Mouse (Mus musculus): ENCODE measurements around the gene Iqcg. TPM values are rescaled to one million over a fixed set of nuclear protein-coding genes. Genes with fewer than 3 reads are reported as not detected.

Iqcg gene
- polyA plus RNA-seq, 1 experiment from 2014 or later, result 3.1 TPM

DNA sequence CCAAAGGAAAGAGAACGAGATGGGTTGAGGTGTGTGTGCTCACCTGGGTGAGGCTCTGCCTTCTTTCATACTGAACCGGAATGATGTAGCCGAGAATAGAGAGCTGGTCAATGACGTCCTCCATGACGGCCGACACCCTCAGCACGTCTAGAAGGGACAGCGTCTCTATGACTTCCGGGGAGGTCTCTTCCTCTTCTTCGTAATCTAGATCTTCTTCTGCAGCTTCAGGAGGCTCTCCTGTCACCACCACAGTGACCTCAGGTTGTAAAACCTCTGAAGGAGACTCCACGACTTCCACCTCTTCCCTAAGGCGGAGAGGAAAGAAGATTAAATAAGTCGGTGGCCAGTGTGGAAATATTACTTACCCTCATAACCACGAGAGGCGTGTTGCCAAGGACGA is 6.2 kb downstream of the Iqcg start:
- no peaks in the 10 kb centered on the region for H3K4me1 ChIP-seq
- H3K4me2 ChIP-seq (replicated peaks), result no peak overlapping the region
- no peaks in the 10 kb centered on the region for H3K36me3 ChIP-seq
- H3K27ac ChIP-seq, result no peak overlapping the region
- H3K9ac ChIP-seq, result no peak overlapping the region
- H3K9me3 ChIP-seq, result no peaks in the 10 kb centered on the region
- no peak for ATAC-seq (ENCODE audit: insufficient number of reproducible peaks, insufficient read depth, low FRiP score, low TSS enrichment)
- H3K4me3 ChIP-seq, result no peak overlapping the region
- WGBS, result 91% methylated on average over 16 of the region's 16 CpGs
- no peaks in the 10 kb centered on the region for H3K27me3 ChIP-seq

DNA sequence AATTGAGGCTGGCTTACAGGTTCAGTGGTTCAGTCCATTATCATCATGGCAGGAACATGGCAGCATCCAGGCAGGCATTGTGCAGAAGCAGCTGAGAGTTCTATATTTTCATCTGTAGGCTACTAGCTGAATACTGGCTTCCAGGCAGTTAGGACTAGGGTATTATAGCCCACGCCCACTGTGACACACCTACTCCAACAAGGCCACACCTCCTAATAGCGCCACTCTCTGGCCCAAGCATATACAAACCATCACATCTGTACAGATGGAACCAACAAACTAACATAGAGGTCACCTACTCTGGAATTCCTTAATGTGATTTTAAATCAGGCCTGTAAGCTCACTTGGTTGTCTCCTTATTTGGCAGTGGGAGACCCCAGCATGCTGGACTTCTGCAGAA is 7.3 kb downstream of the Iqcg start:
- 74% methylated on average over 2 of the region's 2 CpGs for WGBS
- no peak overlapping the region for H3K4me3 ChIP-seq

DNA sequence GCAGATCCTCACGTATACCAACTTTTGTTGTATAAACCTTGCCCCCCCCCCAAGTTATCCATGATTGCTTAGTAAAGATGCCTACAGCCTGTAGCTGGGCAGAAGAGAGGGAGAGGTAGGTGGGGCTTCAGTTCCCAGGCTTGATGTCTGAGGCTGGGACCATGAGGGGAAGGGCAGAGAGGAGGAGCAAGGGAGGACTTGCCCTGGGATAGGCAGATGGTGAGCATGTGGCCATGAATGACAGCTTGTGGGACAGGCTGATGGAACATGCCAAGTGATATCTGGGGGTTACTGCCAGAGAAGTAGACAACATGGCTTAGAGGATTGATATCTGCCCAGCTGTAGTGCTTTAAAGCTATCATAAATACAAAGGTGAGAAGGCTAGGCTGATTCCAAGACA is 8.0 kb downstream of the Iqcg start:
- WGBS, result 82% methylated on average over 1 of the region's 1 CpGs
- Histone ChIP-seq H3K27ac (no peak overlapping the region), H3K36me3 (no peaks in the 10 kb centered on the region)

More for the DNA sequence above, 7.3 kb downstream of the Iqcg start:
- Histone ChIP-seq H3K9me3 (no peaks in the 10 kb centered on the region), H3K36me3 (no peaks in the 10 kb centered on the region), H3K4me1 (no peaks in the 10 kb centered on the region), H3K27ac (no peak overlapping the region), H3K4me2 (replicated peaks) (no peak overlapping the region), H3K27me3 (no peaks in the 10 kb centered on the region), H3K9ac (no peak overlapping the region)
- no peak for ATAC-seq (ENCODE audit: insufficient number of reproducible peaks, insufficient read depth, low FRiP score, low TSS enrichment)

GRCm38 (mm10) chr16:33043268-33043667 is 12.8 kb downstream of the Iqcg start:
- Histone ChIP-seq H3K27me3 (no peaks in the 10 kb centered on the region), H3K4me1 (no peaks in the 10 kb centered on the region), H3K4me3 (no peak overlapping the region), H3K9ac (no peak overlapping the region), H3K36me3 (no peaks in the 10 kb centered on the region), H3K4me2 (replicated peaks) (no peak overlapping the region), H3K27ac (no peak overlapping the region), H3K9me3 (no peaks in the 10 kb centered on the region)
- ATAC-seq (ENCODE audit: insufficient number of reproducible peaks, insufficient read depth, low FRiP score, low TSS enrichment), result no peak
- WGBS, result 75% methylated on average over 2 of the region's 2 CpGs

More for the DNA sequence above, 8.0 kb downstream of the Iqcg start:
- no peak overlapping the region for H3K4me3 ChIP-seq
- no peak for ATAC-seq (ENCODE audit: insufficient number of reproducible peaks, insufficient read depth, low FRiP score, low TSS enrichment)
- no peak overlapping the region for H3K4me2 ChIP-seq (replicated peaks)
- no peaks in the 10 kb centered on the region for H3K4me1 ChIP-seq
- no peak overlapping the region for H3K9ac ChIP-seq
- H3K27me3 ChIP-seq, result no peaks in the 10 kb centered on the region
- no peaks in the 10 kb centered on the region for H3K9me3 ChIP-seq

GRCm38 (mm10) chr16:33042682-33043081 is 13.3 kb downstream of the Iqcg start:
- H3K9me3 ChIP-seq, result no peaks in the 10 kb centered on the region
- no peaks in the 10 kb centered on the region for H3K27me3 ChIP-seq
- no peak for ATAC-seq (ENCODE audit: insufficient number of reproducible peaks, insufficient read depth, low FRiP score, low TSS enrichment)
- H3K4me1 ChIP-seq, result no peaks in the 10 kb centered on the region
- 94% methylated on average over 1 of the region's 1 CpGs for WGBS
- no peak overlapping the region for H3K4me3 ChIP-seq
- H3K4me2 ChIP-seq (replicated peaks), result no peak overlapping the region
- H3K36me3 ChIP-seq, result no peaks in the 10 kb centered on the region
- no peak overlapping the region for H3K27ac ChIP-seq
- no peak overlapping the region for H3K9ac ChIP-seq

DNA sequence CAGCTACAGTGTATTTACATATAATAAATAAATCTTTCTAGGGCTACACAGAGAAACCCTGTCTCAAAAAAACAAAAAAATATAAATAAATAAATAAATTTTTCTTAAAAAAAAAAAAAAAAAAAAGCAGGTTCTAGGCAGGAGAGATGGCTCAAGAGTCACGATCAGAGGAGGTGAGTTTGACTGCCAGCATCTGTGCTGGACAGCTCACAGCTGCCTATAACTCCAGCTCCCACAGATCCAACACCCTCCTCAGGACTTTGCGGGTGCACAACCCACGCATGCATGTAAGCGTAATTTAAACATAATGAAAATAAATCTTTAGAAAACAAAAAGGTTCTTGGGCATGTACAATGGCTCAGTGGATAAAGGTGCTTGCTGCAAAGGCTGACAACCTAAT is 20.0 kb downstream of the Iqcg start:
- Histone ChIP-seq H3K4me3 (no peak overlapping the region), H3K27ac (no peak overlapping the region), H3K4me1 (peaks cover 2% of the 10 kb centered on the region; the same call in 1 of the 2 replicates), H3K4me2 (replicated peaks) (no peak overlapping the region), H3K9ac (no peak overlapping the region), H3K9me3 (no peaks in the 10 kb centered on the region), H3K36me3 (no peaks in the 10 kb centered on the region), H3K27me3 (no peaks in the 10 kb centered on the region)
- ATAC-seq (ENCODE audit: insufficient number of reproducible peaks, insufficient read depth, low FRiP score, low TSS enrichment), result no peak
- 72% methylated on average over 4 of the region's 4 CpGs for WGBS

- ATAC-seq (ENCODE audit: insufficient number of reproducible peaks, insufficient read depth, low FRiP score, low TSS enrichment), result no peak
Observed at GRCm38 (mm10) chr16:33026357-33026756, 29.7 kb downstream of the Iqcg start.

DNA sequence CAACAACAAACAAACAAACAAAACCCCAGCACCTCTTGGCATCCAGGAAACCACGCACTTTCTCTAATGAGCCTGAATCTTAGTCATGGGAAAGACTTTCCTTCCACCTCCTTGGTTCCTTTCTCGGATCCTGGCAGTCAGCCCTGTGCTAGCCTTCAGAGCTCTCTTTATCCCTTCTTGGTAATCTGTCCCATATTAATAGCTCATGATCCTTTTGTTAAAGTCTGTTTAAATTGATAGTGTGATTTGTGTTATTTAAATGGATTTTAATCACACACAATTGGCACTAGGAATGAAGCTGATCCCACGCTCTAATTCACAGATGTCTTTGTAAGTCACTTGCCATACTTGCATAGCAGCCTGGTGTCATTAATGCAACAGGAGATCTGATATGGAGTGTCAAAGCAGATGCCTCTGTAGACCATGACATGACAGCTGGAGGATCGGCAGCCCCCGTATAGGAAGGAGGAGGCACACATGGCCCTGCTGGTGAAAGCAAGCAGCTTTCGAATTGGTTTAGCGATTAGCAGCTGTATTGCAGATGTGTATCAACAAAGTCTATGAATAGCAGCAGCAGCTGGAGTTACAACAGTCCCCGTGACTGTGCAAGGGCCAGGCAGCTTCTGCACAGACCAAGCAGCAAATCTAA is 31.4 kb downstream of the Iqcg start:
- Histone ChIP-seq H3K4me2 (replicated peaks) (no peak overlapping the region), H3K9ac (no peak overlapping the region), H3K27me3 (no peaks in the 10 kb centered on the region), H3K4me1 (no peaks in the 10 kb centered on the region), H3K36me3 (no peaks in the 10 kb centered on the region), H3K9me3 (no peaks in the 10 kb centered on the region), H3K27ac (no peak overlapping the region), H3K4me3 (no peak overlapping the region)
- 70% methylated on average over 8 of the region's 8 CpGs for WGBS
- ATAC-seq (ENCODE audit: insufficient number of reproducible peaks, insufficient read depth, low FRiP score, low TSS enrichment), result no peak

More at GRCm38 (mm10) chr16:33026357-33026756, 29.7 kb downstream of the Iqcg start:
- no peak overlapping the region for H3K27ac ChIP-seq
- H3K4me1 ChIP-seq, result no peaks in the 10 kb centered on the region
- H3K27me3 ChIP-seq, result no peaks in the 10 kb centered on the region
- no peak overlapping the region for H3K4me2 ChIP-seq (replicated peaks)
- H3K9me3 ChIP-seq, result no peaks in the 10 kb centered on the region
- no peak overlapping the region for H3K4me3 ChIP-seq
- H3K36me3 ChIP-seq, result no peaks in the 10 kb centered on the region
- no peak overlapping the region for H3K9ac ChIP-seq
- WGBS, result 90% methylated on average over 7 of the region's 7 CpGs

DNA sequence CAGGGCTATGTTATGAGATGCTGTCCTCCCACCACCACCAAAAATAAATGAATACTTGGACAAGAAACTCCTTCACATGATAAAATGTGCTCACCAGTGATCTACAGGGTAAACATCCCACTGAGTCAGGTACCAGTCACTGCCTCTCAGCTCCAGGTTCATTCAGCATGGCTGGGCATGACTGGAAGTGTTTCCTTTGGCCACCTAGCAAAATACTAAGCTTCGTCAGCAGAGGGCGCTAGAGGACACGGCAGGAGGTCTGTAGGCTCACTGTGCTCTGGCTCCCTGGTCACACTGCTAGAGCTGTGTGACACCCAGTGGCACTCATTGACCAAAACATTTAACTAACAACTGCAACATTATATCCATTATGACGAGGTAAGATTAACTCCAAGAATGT is 32.3 kb downstream of the Iqcg start:
- ATAC-seq (ENCODE audit: insufficient number of reproducible peaks, insufficient read depth, low FRiP score, low TSS enrichment), result peak; percentile 56; the same call in 1 of the 2 replicates

GRCm38 (mm10) chr16:33021381-33021780 is 34.6 kb downstream of the Iqcg start:
- H3K4me2 ChIP-seq (replicated peaks), result no peak overlapping the region
- H3K36me3 ChIP-seq, result 0 out of 2 replicates have a peak, but pooled peaks cover 5% of the 10 kb centered on the region
- no peak for ATAC-seq (ENCODE audit: insufficient number of reproducible peaks, insufficient read depth, low FRiP score, low TSS enrichment)
- no peaks in the 10 kb centered on the region for H3K4me1 ChIP-seq
- WGBS, result 82% methylated on average over 3 of the region's 3 CpGs
- no peak overlapping the region for H3K27ac ChIP-seq
- no peaks in the 10 kb centered on the region for H3K9me3 ChIP-seq
- no peak overlapping the region for H3K9ac ChIP-seq
- H3K4me3 ChIP-seq, result no peak overlapping the region
- H3K27me3 ChIP-seq, result no peaks in the 10 kb centered on the region

More for the DNA sequence above, 32.3 kb downstream of the Iqcg start:
- WGBS, result 7% methylated on average over 4 of the region's 4 CpGs
- H3K9me3 ChIP-seq, result no peaks in the 10 kb centered on the region
- H3K27ac ChIP-seq, result no peak overlapping the region
- H3K4me2 ChIP-seq (replicated peaks), result no peak overlapping the region
- H3K4me1 ChIP-seq, result no peaks in the 10 kb centered on the region
- H3K4me3 ChIP-seq, result no peak overlapping the region
- H3K9ac ChIP-seq, result no peak overlapping the region
- H3K27me3 ChIP-seq, result no peaks in the 10 kb centered on the region
- H3K36me3 ChIP-seq, result no peaks in the 10 kb centered on the region

DNA sequence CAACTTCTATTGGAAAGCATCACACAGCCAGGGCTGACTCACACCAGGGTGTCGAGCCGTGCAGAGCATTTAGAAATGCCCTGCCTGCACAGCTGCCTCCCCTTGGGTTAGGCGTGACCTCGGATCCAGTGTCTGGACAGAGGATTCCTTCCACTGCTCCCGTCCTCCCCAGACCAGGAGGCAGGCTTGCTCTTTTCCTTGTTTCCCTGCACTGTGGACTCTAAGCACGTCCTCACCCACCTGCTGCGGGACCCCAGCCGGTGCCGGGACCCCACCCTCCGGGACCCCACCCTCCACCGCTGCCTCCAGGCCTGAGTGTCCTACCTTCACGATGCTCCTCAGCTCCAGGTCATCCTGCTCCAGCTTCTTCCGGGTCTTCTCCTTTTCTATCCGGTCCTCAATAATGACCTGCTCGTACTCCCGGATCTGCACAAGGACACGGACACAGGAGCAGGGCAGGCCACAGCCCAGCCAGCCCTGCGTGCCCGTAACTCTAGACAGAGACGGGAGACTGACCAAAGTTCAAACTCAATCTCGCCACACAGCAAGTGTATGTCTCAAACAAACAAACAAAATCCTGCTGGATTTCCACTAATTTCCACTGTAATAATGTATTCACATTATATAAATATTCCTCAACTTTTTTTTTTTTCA is 36.8 kb downstream of the Iqcg start:
- H3K27me3 ChIP-seq, result no peaks in the 10 kb centered on the region
- no peak overlapping the region for H3K4me3 ChIP-seq
- no peak overlapping the region for H3K9ac ChIP-seq
- ATAC-seq (ENCODE audit: insufficient number of reproducible peaks, insufficient read depth, low FRiP score, low TSS enrichment), result no peak
- H3K4me2 ChIP-seq (replicated peaks), result no peak overlapping the region
- H3K36me3 ChIP-seq, result peaks cover 13% of the 10 kb centered on the region; the same call in 1 of the 2 replicates
- no peak overlapping the region for H3K27ac ChIP-seq
- no peaks in the 10 kb centered on the region for H3K9me3 ChIP-seq
- H3K4me1 ChIP-seq, result no peaks in the 10 kb centered on the region
- 70% methylated on average over 21 of the region's 21 CpGs for WGBS

- H3K9me3 ChIP-seq, result no peaks in the 10 kb centered on the region
- no peak for ATAC-seq (ENCODE audit: insufficient number of reproducible peaks, insufficient read depth, low FRiP score, low TSS enrichment)
- H3K27ac ChIP-seq, result no peak overlapping the region
- H3K4me3 ChIP-seq, result no peak overlapping the region
- no peaks in the 10 kb centered on the region for H3K4me1 ChIP-seq
- H3K27me3 ChIP-seq, result no peaks in the 10 kb centered on the region
- no peak overlapping the region for H3K4me2 ChIP-seq (replicated peaks)
- peaks cover 26% of the 10 kb centered on the region for H3K36me3 ChIP-seq
- no peak overlapping the region for H3K9ac ChIP-seq
- 92% methylated on average over 5 of the region's 5 CpGs for WGBS
Observed at GRCm38 (mm10) chr16:33017677-33018349, 38.2 kb downstream of the Iqcg start.
